Mouse (Mus musculus) stomach, postnatal 0 days (tissue): ENCODE measurements at regions not wholly inside any gene's neighbourhood (a gene's known extent, or its start where the extent isn't known, plus 50 kb on each side); places are given as distances from the start of the nearest gene placed in this dataset.

Experiments
- CTCF ChIP-seq: IDR thresholded peaks from 2 replicates; pipeline ENCODE4 v1.5.1; 2016; ENCODE audit warnings: antibody characterized with exemption, low read depth, mild to moderate bottlenecking, moderate library complexity
- EP300 ChIP-seq: optimal IDR thresholded peaks from 2 replicates; pipeline ENCODE3; 2016; ENCODE audit warnings: antibody characterized with exemption

DNA sequence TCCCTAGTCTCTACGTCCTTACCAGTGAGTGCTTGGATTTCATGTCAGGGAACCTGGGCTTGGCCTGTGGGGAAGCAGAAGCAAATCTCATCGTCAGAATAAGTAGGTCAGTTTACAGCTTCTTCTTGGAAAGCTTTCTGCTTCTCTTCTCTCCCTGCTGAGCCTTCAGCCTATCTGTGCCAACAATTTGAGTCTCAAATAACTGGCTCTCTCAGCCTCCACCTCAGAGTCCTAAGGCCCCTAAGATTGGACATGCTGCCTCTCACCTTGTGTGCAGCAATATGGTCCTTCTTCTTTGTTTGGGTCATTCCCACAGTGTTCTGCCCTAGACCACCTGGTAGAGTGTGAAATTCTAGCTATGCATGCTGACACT lies 156.0 kb upstream of the Ngly1 start:
- TF ChIP-seq CTCF (no peak), EP300 (no peak)
